Mouse (Mus musculus): ENCODE measurements around the gene Gm13103.
"Not testable (repeated sequence)": the region's sequence is repeated elsewhere in the genome, so short reads cannot be mapped to it uniquely, and the experiment has no call there.

Gene Gm13103

DNA sequence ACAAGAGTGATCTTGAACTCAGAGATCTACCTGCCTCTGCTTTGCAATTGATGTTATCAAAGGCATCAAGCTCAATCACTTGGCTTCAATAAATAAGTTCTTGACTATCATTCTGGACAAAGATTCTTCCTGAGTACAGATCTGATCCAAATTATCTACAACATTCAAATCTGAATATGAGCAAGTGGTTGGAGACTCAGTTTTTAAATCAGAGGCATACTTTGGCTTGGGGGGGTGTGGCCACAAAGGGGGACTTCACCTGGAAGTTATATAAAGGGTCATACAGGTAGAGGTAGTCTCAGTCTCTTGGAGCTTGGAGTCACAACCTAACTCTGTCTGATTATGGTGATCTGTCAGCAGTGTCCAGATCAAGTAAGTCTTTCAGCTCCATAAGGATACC, at the start of gene Gm13103:
Gm13103 (plus strand) TSS at position 301 of the 400 bp plus-strand sequence.
- not testable (repeated sequence) for DNase-seq

DNA sequence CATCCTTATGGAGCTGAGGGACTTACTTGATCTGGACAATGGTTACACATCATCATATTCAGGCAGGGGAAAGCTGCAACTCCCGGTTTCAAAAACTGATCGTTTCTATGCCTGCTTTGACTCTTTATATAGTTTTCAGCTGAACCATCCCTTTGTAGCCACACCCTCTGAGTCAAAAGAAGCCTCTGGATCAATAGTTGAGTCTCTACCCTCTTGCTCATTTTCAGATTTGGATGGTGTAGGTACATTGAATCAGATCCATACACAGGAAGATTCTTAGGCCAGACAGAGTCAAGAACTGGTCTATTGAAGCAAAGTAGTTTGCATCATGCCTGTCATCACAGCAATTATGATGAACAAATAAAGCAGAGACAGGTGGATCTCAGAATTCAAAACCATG, 30.3 kb upstream of the Gm13103 start, which contains the start of gene Gm13084:
Gm13084 (minus strand) TSS at position 101 of the 400 bp plus-strand sequence.
- DNase-seq = no peak

DNA sequence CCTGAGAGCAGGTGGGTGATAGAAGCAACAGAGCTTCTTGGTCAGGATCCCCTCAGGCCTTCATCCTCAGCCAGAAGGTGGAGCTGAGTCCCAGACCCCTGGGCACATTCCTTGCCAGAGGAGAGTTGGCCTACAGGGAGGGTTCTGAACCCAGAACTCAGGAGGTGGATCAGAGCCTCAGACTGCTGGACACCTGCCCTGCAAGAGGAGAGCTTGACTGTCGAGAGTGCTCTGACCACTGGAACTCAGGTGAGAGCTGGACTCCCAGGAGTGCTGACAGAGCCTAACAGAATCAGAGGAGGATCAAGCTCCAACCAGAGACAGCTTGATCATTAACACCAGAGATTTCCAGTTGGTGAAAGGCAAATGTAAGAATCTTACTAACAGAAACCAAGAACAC, 36.1 kb downstream of the Gm13103 start:
- DNase-seq = not testable (repeated sequence)

DNA sequence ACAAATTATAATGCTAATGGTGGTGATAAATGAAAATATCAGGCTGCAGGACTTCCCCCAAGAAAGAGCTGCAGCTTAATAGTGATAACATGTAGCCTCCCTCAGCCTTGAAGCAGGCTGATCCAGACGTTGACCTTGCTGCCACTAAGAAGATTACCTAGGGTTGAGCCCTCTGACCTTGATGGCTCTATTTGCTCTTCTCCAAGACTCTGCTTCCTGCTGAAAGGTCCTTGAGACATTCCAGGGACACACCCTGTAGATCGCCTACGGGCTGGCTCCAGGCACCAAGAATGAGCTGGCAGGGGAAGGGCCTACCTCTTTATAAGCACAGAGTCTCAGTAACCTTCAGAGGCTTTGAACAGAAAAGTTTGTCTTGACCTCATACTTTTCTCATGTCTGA, 48.1 kb downstream of the Gm13103 start:
- DNase-seq = not testable (repeated sequence)

DNA sequence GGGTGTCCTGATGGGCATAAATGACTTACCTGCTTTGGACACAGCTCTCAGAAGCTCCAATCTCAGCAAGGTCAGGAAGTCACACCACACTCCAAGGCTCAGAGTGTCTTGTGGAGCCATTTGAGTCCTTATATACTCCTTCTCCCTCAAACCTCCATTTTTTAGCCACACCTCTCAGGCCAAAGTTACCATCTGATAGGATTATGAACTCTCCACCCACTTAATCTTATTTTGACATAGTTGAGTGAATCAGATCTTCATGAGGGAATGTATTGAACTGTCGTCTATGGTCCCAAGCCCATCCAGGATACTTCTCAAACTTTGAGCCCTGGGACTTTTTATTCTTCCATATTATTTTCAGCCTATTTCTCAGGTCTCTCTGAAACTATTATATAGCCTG, 54.0 kb downstream of the Gm13103 start, which contains the start of gene Pramef6:
Pramef6 (minus strand) TSS at position 101 of the 400 bp plus-strand sequence.
- DNase-seq = not testable (repeated sequence)

All from thymus, postnatal 14 days (tissue).